Mouse (Mus musculus) midbrain, embryonic 10.5 days (tissue): ENCODE measurements around the gene Fez1. TPM values are rescaled to one million over a fixed set of nuclear protein-coding genes. Genes with fewer than 3 reads are reported as not detected.

ENCODE experiments used
- DNase-seq: peaks from one replicate; pipeline ENCODE4 v3.0.0-alpha.2; 2017; ENCODE audit warnings: low spot score
- H3K27ac ChIP-seq: fragments of 300-500 bp; sonication (generic); replicated peaks from 2 replicates; pipeline ENCODE4 v1.5.1; 2016; ENCODE audit warnings: mild to moderate bottlenecking
- H3K27me3 ChIP-seq: fragments of 300-500 bp; sonication (generic); 2 replicates; pipeline ENCODE4 v1.6.1; 2016; ENCODE audit warnings: low read depth, mild to moderate bottlenecking; ENCODE audit not compliant: poor library complexity, severe bottlenecking
- H3K36me3 ChIP-seq: fragments of 300-500 bp; sonication (generic); 2 replicates; pipeline ENCODE4 v1.6.1; 2016; ENCODE audit warnings: mild to moderate bottlenecking, moderate library complexity
- H3K4me1 ChIP-seq: fragments of 300-500 bp; sonication (generic); 2 replicates; pipeline ENCODE4 v1.6.1; 2016
- H3K4me3 ChIP-seq: fragments of 300-500 bp; sonication (generic); 2 replicates; pipeline ENCODE4 v1.5.1; 2016; ENCODE audit warnings: mild to moderate bottlenecking, moderate library complexity
- H3K9me3 ChIP-seq: fragments of 300-500 bp; sonication (generic); replicated peaks from 2 replicates; pipeline ENCODE4 v1.6.1; 2016; ENCODE audit warnings: mild to moderate bottlenecking
- WGBS: fragments of 180-500 bp; shearing (Covaris S2); methylation state at CpG from one replicate; pipeline ENCODE4 v1.1.7; 2016; 5-methylcytosine and 5-hydroxymethylcytosine counted together
- polyA plus RNA-seq: library from polyadenylated mRNA; unstranded; fragments of >200 nt; fragmentation: Nextera tagmentation; extraction: Ambion mirVana; gene quantifications from 2 replicates; pipeline ENCODE4 v1.2.1, GENCODE M21; 2016

Fez1 gene
- polyA plus RNA-seq, 1 experiment from 2014 or later: 232 TPM

- no peak overlapping the region; the same call in 1 of the 2 replicates for H3K27ac ChIP-seq
- peaks cover 47% of the 10 kb centered on the region for H3K4me1 ChIP-seq
- H3K36me3 ChIP-seq: peaks cover 40% of the 10 kb centered on the region
- 62% methylated on average over 3 of the region's 3 CpGs for WGBS
- H3K4me3 ChIP-seq: no peak overlapping the region
- no peak for DNase-seq
- no peaks in the 10 kb centered on the region for H3K27me3 ChIP-seq
- H3K9me3 ChIP-seq: no peaks in the 10 kb centered on the region
Observed at GRCm38 (mm10) chr9:36918582-36918981, 96.9 kb downstream of the Fez1 start.

GRCm38 (mm10) chr9:36919472-36919871 lies 97.8 kb downstream of the Fez1 start:
- no peak overlapping the region for H3K4me3 ChIP-seq
- H3K36me3 ChIP-seq: peaks cover 48% of the 10 kb centered on the region
- no peaks in the 10 kb centered on the region for H3K9me3 ChIP-seq
- H3K4me1 ChIP-seq: peaks cover 47% of the 10 kb centered on the region
- no peak for DNase-seq
- no peak overlapping the region for H3K27ac ChIP-seq
- H3K27me3 ChIP-seq: no peaks in the 10 kb centered on the region
- WGBS: 46% methylated on average over 4 of the region's 4 CpGs

- Histone ChIP-seq H3K4me3 (no peak overlapping the region), H3K36me3 (peaks cover 43% of the 10 kb centered on the region), H3K27ac (no peak overlapping the region; the same call in 1 of the 2 replicates), H3K4me1 (peaks cover 41% of the 10 kb centered on the region), H3K9me3 (no peaks in the 10 kb centered on the region), H3K27me3 (no peaks in the 10 kb centered on the region)
- no peak for DNase-seq
- 71% methylated on average over 13 of the region's 13 CpGs for WGBS
Observed at GRCm38 (mm10) chr9:36921718-36922415, 100.2 kb downstream of the Fez1 start.

DNA sequence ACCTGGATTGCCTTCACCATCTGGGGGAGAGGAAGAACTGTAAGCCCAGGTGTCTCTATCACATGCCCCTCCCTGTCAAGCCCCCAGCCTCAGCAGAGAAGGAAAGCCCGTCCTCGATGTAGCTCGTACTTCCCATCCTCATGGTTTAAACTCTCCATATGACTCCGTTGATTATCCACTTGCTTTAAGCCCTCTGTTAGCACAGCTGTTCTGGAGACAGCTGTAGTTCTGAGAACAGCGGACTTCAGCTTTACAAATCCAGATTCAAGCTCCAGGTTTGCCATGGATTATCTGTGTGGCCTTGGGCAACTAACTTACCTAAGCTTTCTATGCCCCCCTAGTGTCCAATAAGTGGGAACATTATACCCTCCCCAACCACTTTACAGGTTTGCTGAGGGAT lies 102.1 kb downstream of the Fez1 start:
- peaks cover 33% of the 10 kb centered on the region for H3K4me1 ChIP-seq
- H3K27ac ChIP-seq: no peak overlapping the region
- H3K4me3 ChIP-seq: no peak overlapping the region
- DNase-seq: no peak
- H3K27me3 ChIP-seq: no peaks in the 10 kb centered on the region
- WGBS: 79% methylated on average over 5 of the region's 5 CpGs
- no peaks in the 10 kb centered on the region for H3K9me3 ChIP-seq
- H3K36me3 ChIP-seq: peaks cover 42% of the 10 kb centered on the region

Other genes with a start within 250 kb of the Fez1 start
- not detected in 2 replicates for gene Gm17689, start 239.2 kb upstream of the Fez1 start, polyA plus RNA-seq
- gene A630095E13Rik, start 178.5 kb upstream of the Fez1 start, polyA plus RNA-seq: not detected in 2 replicates
- not detected in 2 replicates for gene Acrv1, start 128.6 kb upstream of the Fez1 start, polyA plus RNA-seq
- 52.4 and 59.6 TPM in 2 replicates for gene Chek1, start 94.8 kb upstream of the Fez1 start, polyA plus RNA-seq
- 160 and 167 TPM in 2 replicates for gene Stt3a, start 54.2 kb upstream of the Fez1 start, polyA plus RNA-seq
- gene Ei24, start 24.5 kb upstream of the Fez1 start, polyA plus RNA-seq: 93.0 and 94.2 TPM in 2 replicates